Mouse (Mus musculus) limb, embryonic 12.5 days (tissue): ENCODE measurements at regions not wholly inside any gene's neighbourhood (a gene's known extent, or its start where the extent isn't known, plus 50 kb on each side); places are given as distances from the start of the nearest gene placed in this dataset.

Experiments used
- ATAC-seq: fragments of 200-750 bp; cut with Nextera tagmentation; 2 replicates; pipeline ENCODE4 v1.8.0; 2017; ENCODE audit warnings: low read depth, moderate TSS enrichment; ENCODE audit not compliant: insufficient number of reproducible peaks, insufficient read depth, low FRiP score, low TSS enrichment
- H3K27ac ChIP-seq: fragments of 300-500 bp; sonication (generic); 2 replicates; pipeline ENCODE4 v1.5.1; 2016; ENCODE audit warnings: mild to moderate bottlenecking, moderate library complexity
- H3K27me3 ChIP-seq: fragments of 300-500 bp; sonication (generic); 2 replicates; pipeline ENCODE4 v1.6.1; 2016; ENCODE audit warnings: mild to moderate bottlenecking, moderate library complexity
- H3K36me3 ChIP-seq: fragments of 300-500 bp; sonication (generic); 2 replicates; pipeline ENCODE4 v1.6.1; 2016; ENCODE audit warnings: mild to moderate bottlenecking, moderate library complexity
- H3K4me1 ChIP-seq: fragments of 300-500 bp; sonication (generic); replicated peaks from 2 replicates; pipeline ENCODE4 v1.6.1; 2016
- H3K4me2 ChIP-seq: fragments of 300-500 bp; sonication (generic); 2 replicates; pipeline ENCODE4 v1.6.1; 2016; ENCODE audit warnings: mild to moderate bottlenecking, moderate library complexity
- H3K4me3 ChIP-seq: fragments of 300-500 bp; sonication (generic); replicated peaks from 2 replicates; pipeline ENCODE4 v1.5.1; 2016; ENCODE audit warnings: mild to moderate bottlenecking
- H3K9ac ChIP-seq: fragments of 300-500 bp; sonication (generic); replicated peaks from 2 replicates; pipeline ENCODE4 v1.6.1; 2016; ENCODE audit warnings: mild to moderate bottlenecking, moderate library complexity
- H3K9me3 ChIP-seq: fragments of 300-500 bp; sonication (generic); 2 replicates; pipeline ENCODE4 v1.6.1; 2016; ENCODE audit warnings: mild to moderate bottlenecking, moderate library complexity
- WGBS: fragments of 180-500 bp; shearing (Covaris S2); methylation state at CpG from one replicate; pipeline ENCODE4 v1.1.7; 2016; 5-methylcytosine and 5-hydroxymethylcytosine counted together

DNA sequence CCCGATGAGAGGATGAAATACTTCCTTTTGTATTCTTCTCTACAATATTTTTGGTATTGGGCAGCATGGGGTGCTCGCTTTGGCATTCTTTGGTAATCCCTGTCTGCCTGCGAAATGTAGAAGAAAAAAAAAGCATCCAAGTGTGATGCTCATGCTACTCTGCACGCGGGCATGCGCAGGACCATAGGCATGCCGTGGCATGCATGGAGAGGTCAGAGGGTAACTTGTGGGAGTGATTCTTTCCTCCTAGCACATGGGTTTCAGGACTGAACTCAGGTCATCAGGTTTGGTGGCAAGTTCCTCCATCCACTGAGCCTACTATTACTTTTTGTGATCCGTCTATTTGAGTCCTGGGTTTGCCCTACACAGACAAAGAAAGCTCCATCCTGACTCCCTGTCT is 74.3 kb downstream of the Gm525 start:
- H3K4me1 ChIP-seq, result peaks cover 11% of the 10 kb centered on the region

DNA sequence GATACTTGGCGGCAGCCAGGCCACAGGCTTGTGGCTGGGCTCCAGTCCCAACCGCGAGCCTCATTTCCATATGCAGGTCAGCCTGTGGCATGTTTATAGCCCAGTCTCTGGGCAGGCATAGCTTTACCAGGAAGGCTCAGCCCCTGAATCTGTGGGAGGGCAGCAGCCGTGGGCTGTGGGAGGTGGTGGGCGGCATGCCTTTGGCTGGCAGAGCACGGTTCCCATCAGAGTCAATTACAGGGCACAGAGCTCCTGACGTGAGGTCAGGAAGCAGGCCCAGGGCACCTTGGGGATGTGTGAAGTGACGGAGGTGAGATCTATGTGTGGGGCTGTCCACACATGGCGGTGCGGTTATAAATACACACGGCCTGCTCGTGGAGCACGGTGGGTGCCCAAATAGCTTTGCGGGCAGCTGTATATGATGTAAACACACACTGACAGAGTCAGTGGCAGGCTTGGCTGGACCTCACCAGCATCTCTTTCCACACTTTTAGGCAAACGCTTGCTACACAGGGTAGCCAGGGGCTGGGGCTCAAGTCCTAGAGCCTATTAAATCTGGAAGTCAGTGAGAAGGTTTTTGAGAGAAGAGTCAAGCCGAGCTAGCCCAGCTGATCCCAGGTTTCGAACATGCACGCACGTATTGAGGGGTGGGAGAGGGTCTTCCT is 71.8 kb downstream of the Gm525 start:
- no peak overlapping the region for H3K9ac ChIP-seq
- no peaks in the 10 kb centered on the region for H3K36me3 ChIP-seq
- WGBS, result 46% methylated on average over 19 of the region's 19 CpGs
- peak; percentile 43; the same call in 1 of the 2 replicates for ATAC-seq
- no peak overlapping the region for H3K27ac ChIP-seq
- H3K4me2 ChIP-seq, result peak overlapping the region; percentile 23; the same call in 1 of the 2 replicates
- 0 out of 2 replicates have a peak, but pooled peaks cover 2% of the 10 kb centered on the region for H3K27me3 ChIP-seq
- peaks cover 7% of the 10 kb centered on the region; the same call in 1 of the 2 replicates for H3K9me3 ChIP-seq
- no peak overlapping the region for H3K4me3 ChIP-seq
- H3K4me1 ChIP-seq, result peaks cover 19% of the 10 kb centered on the region

More for the DNA sequence above, 74.3 kb downstream of the Gm525 start:
- no peak for ATAC-seq
- no peaks in the 10 kb centered on the region for H3K36me3 ChIP-seq
- no peaks in the 10 kb centered on the region for H3K9me3 ChIP-seq
- no peak overlapping the region for H3K9ac ChIP-seq
- H3K4me3 ChIP-seq, result no peak overlapping the region
- no peak overlapping the region for H3K4me2 ChIP-seq
- H3K27ac ChIP-seq, result no peak overlapping the region
- WGBS, result 92% methylated on average over 8 of the region's 8 CpGs
- H3K27me3 ChIP-seq, result 0 out of 2 replicates have a peak, but pooled peaks cover 4% of the 10 kb centered on the region

DNA sequence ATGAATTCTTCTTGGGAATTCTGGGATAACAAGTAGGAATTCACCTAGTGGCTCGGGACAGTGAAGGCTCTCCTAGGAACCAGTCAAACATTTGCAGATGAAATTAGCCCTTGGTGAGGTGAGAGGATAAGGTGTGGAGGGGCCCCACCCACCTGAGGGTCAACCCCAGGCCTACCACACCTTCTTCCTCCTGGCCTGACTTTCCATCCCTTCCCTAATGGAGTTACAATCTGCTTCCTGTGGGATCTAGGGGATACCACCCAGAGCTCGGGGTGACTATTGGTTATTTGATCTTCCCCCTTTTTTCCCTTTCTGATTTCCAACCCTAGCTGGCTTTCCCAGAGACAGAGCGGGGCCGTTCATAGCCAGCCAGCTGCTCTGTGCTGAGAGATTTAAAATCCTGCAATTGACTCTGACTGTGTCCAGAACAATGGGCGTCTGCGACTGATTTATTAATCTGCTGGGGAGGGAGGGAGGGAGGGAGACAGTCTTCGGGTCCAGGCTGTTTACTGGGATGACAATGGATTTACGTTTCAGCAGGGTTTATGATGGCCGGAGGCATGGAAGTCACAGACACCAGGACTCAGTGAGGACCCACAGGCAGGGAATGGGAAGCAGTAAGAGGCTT is 69.0 kb downstream of the Gm525 start:
- no peak overlapping the region for H3K9ac ChIP-seq
- H3K27me3 ChIP-seq, result no peaks in the 10 kb centered on the region
- peaks cover 19% of the 10 kb centered on the region for H3K4me1 ChIP-seq
- H3K36me3 ChIP-seq, result no peaks in the 10 kb centered on the region
- no peak; the same call in 1 of the 2 replicates for ATAC-seq
- peaks cover 13% of the 10 kb centered on the region for H3K9me3 ChIP-seq
- H3K4me2 ChIP-seq, result no peak overlapping the region
- H3K4me3 ChIP-seq, result no peak overlapping the region
- WGBS, result 30% methylated on average over 9 of the region's 9 CpGs
- H3K27ac ChIP-seq, result peak overlapping the region; percentile 41; the same call in 1 of the 2 replicates
